Comparison of ENCODE assay signal across 7 mouse cellular contexts in the genomic region with DNA sequence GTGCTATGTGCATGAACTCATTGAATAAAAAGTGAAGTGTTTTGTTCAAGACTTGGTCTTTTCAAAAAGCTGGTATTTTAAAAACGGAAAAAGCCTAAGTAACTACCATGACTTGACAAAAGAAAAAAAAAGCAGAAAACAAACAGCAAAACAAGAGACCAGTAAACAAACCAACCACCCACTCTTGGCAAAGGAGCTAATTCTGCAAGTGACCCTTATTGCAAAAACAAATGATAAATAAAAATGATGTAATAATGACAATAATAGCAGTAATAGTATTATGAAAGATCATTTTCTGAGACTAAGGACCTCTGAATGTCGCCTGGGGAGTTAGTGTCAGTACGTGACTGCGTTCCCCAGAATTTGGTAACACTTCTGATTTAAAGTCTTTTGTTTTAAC. TPM values are rescaled to one million over a fixed set of nuclear protein-coding genes. Genes with fewer than 3 reads are reported as not detected.
DNase-seq lines count a peak whose midpoint lies in the region; ATAC-seq and TF ChIP-seq lines count a peak whose summit lies in the region.

No protein-coding gene starts in this region.

- peak overlapping the region; percentile 96 for H3K4me3 ChIP-seq in neural tube, embryonic 11.5 days (ENCODE audit: low read depth, low read length)
- H3K4me3 ChIP-seq in forebrain, embryonic 11.5 days (ENCODE audit: low read depth, low read length), result peak overlapping the region; percentile 99
- peak overlapping the region; percentile 96 for H3K4me3 ChIP-seq in limb, embryonic 12.5 days (replicated peaks)
- no peak overlapping the region for H3K4me3 ChIP-seq in olfactory bulb, adult 2 months (ENCODE audit: insufficient read depth, low read depth, low read length)

- H3K4me2 ChIP-seq in neural tube, embryonic 11.5 days (ENCODE audit: low read depth), result peak overlapping the region; percentile 96
- peak overlapping the region; percentile 89; the same call in 1 of the 2 replicates for H3K4me2 ChIP-seq in forebrain, embryonic 11.5 days (ENCODE audit: low read depth, low read length, severe bottlenecking)
- H3K4me2 ChIP-seq in limb, embryonic 12.5 days, result peak overlapping the region; percentile 95

- ATAC-seq in neural tube, embryonic 11.5 days (ENCODE audit: insufficient read depth, low FRiP score, low TSS enrichment), result 0 out of 2 replicates have a peak, but pooled peaks have one; percentile 16
- ATAC-seq in forebrain, embryonic 11.5 days (replicated peaks; ENCODE audit: low FRiP score), result peak; percentile 26
- ATAC-seq in limb, embryonic 12.5 days (ENCODE audit: insufficient number of reproducible peaks, insufficient read depth, low FRiP score, low TSS enrichment, low read depth), result peak; percentile 20; the same call in 1 of the 2 replicates

- no peak for TF ChIP-seq POLR2A in olfactory bulb, adult 2 months (IDR thresholded peaks at IDR 0.05; ENCODE audit: insufficient read depth, low read depth, low read length)

- WGBS in neural tube, embryonic 11.5 days, result 11% methylated on average over 4 of the region's 4 CpGs
- WGBS in forebrain, embryonic 11.5 days, result 4% methylated on average over 4 of the region's 4 CpGs
- 13% methylated on average over 4 of the region's 4 CpGs for WGBS in limb, embryonic 12.5 days
- WGBS in olfactory bulb, adult 2 months, result under 1% methylated on average over 4 of the region's 4 CpGs

- H3K9ac ChIP-seq in neural tube, embryonic 11.5 days (ENCODE audit: low read length), result peak overlapping the region; percentile 99
- peak overlapping the region; percentile 39; the same call in 1 of the 2 replicates for H3K9ac ChIP-seq in forebrain, embryonic 11.5 days (ENCODE audit: low read length)
- peak overlapping the region; percentile 99 for H3K9ac ChIP-seq in limb, embryonic 12.5 days (replicated peaks)

- peaks cover 6% of the 10 kb centered on the region; the same call in 1 of the 2 replicates for H3K4me1 ChIP-seq in neural tube, embryonic 11.5 days (ENCODE audit: control insufficient read depth, insufficient read depth, low read length)
- no peaks in the 10 kb centered on the region for H3K4me1 ChIP-seq in forebrain, embryonic 11.5 days (replicated peaks; ENCODE audit: control insufficient read depth, insufficient read depth, low read length)
- H3K4me1 ChIP-seq in limb, embryonic 12.5 days (replicated peaks), result 0 out of 2 replicates have a peak, but pooled peaks cover 3% of the 10 kb centered on the region
- no peaks in the 10 kb centered on the region for H3K4me1 ChIP-seq in olfactory bulb, adult 2 months (ENCODE audit: control insufficient read depth, insufficient read depth, low read length)

- H3K27me3 ChIP-seq in neural tube, embryonic 11.5 days (ENCODE audit: control insufficient read depth, insufficient read depth, low read length), result no peaks in the 10 kb centered on the region
- H3K27me3 ChIP-seq in forebrain, embryonic 11.5 days (ENCODE audit: control insufficient read depth, insufficient read depth, low read length), result no peaks in the 10 kb centered on the region
- H3K27me3 ChIP-seq in limb, embryonic 12.5 days, result no peaks in the 10 kb centered on the region

- no peaks in the 10 kb centered on the region for H3K36me3 ChIP-seq in neural tube, embryonic 11.5 days (ENCODE audit: control insufficient read depth, insufficient read depth, low read length)
- H3K36me3 ChIP-seq in forebrain, embryonic 11.5 days (ENCODE audit: control insufficient read depth, insufficient read depth, low read length), result no peaks in the 10 kb centered on the region
- peaks cover under 1% of the 10 kb centered on the region; the same call in 1 of the 2 replicates for H3K36me3 ChIP-seq in limb, embryonic 12.5 days

- no peaks in the 10 kb centered on the region for H3K9me3 ChIP-seq in neural tube, embryonic 11.5 days (ENCODE audit: control insufficient read depth, low read length)
- no peaks in the 10 kb centered on the region for H3K9me3 ChIP-seq in forebrain, embryonic 11.5 days (ENCODE audit: control insufficient read depth, low read length)
- no peaks in the 10 kb centered on the region for H3K9me3 ChIP-seq in limb, embryonic 12.5 days

- TF ChIP-seq CTCF in olfactory bulb, adult 2 months (IDR thresholded peaks at IDR 0.05; ENCODE audit: insufficient read depth, low read depth, low read length), result no peak

- H3K27ac ChIP-seq in neural tube, embryonic 11.5 days (ENCODE audit: low read depth, low read length), result no peak overlapping the region
- H3K27ac ChIP-seq in forebrain, embryonic 11.5 days (ENCODE audit: low read depth, low read length), result no peak overlapping the region
- H3K27ac ChIP-seq in limb, embryonic 12.5 days, result peak overlapping the region; percentile 25; the same call in 1 of the 2 replicates
- peak overlapping the region; percentile 75 for H3K27ac ChIP-seq in olfactory bulb, adult 2 months (ENCODE audit: insufficient read depth, low read depth, low read length)

- DNase-seq in neural tube, embryonic 11.5 days (ENCODE audit: low spot score), result no peak
- no peak for DNase-seq in neural tube, embryonic 10.5 days (ENCODE audit: extremely low spot score, low spot score)
- no peak for DNase-seq in forebrain, embryonic 11.5 days (ENCODE audit: low spot score)
- no peak for DNase-seq in retina, postnatal 1 day
- no peak for DNase-seq in adrenal gland, adult 2 months

RNA-seq across cellular contexts. Expression of gene Crebzf, which starts 0.5 kb away (rescaled TPM):
- 40.8 and 45.1 TPM in 2 replicates for polyA plus RNA-seq in neural tube, embryonic 11.5 days (2014; fragmentation: Nextera tagmentation; extraction: Ambion mirVana)
- 43.5 and 47.2 TPM in 2 replicates for polyA plus RNA-seq in forebrain, embryonic 11.5 days (2014; fragmentation: Nextera tagmentation; extraction: Ambion mirVana)
- 59.5 and 59.8 TPM in 2 replicates for polyA plus RNA-seq in limb, embryonic 12.5 days (2016; fragmentation: Nextera tagmentation; extraction: Ambion mirVana)
- polyA plus RNA-seq in olfactory bulb, adult 2 months (2012; ENCODE audit: insufficient read depth, insufficient read length, low replicate concordance, missing spikeins), result not detected in 2 replicates
- 10 to 100 TPM; 57.5 to 66.2 TPM for total RNA-seq in adrenal gland, adult 2 months (2021)
- 104 and 127 TPM in 2 replicates for polyA plus RNA-seq in adrenal gland, adult 2 months (2012; rRNA removed)

RNA-seq across cellular contexts. Expression of gene Tmem126a, which starts 15.0 kb away (rescaled TPM):
- 111 and 118 TPM in 2 replicates for polyA plus RNA-seq in neural tube, embryonic 11.5 days (2014; fragmentation: Nextera tagmentation; extraction: Ambion mirVana)
- 111 and 121 TPM in 2 replicates for polyA plus RNA-seq in forebrain, embryonic 11.5 days (2014; fragmentation: Nextera tagmentation; extraction: Ambion mirVana)
- polyA plus RNA-seq in limb, embryonic 12.5 days (2016; fragmentation: Nextera tagmentation; extraction: Ambion mirVana), result 114 TPM in 2 replicates
- not detected in 2 replicates for polyA plus RNA-seq in olfactory bulb, adult 2 months (2012; ENCODE audit: insufficient read depth, insufficient read length, low replicate concordance, missing spikeins)
- total RNA-seq in adrenal gland, adult 2 months (2021), result 10 to 100 TPM; 56.6 to 73.4 TPM
- polyA plus RNA-seq in adrenal gland, adult 2 months (2012; rRNA removed), result 5.4 and 7.0 TPM in 2 replicates

RNA-seq across cellular contexts. Expression of gene Ccdc89, which starts 15.7 kb away (rescaled TPM):
- polyA plus RNA-seq in neural tube, embryonic 11.5 days (2014; fragmentation: Nextera tagmentation; extraction: Ambion mirVana), result 2.4 and 3.0 TPM in 2 replicates
- polyA plus RNA-seq in forebrain, embryonic 11.5 days (2014; fragmentation: Nextera tagmentation; extraction: Ambion mirVana), result 2.4 and 3.2 TPM in 2 replicates
- polyA plus RNA-seq in limb, embryonic 12.5 days (2016; fragmentation: Nextera tagmentation; extraction: Ambion mirVana), result 2.4 and 2.8 TPM in 2 replicates
- polyA plus RNA-seq in olfactory bulb, adult 2 months (2012; ENCODE audit: insufficient read depth, insufficient read length, low replicate concordance, missing spikeins), result not detected in 2 replicates
- under 1 TPM; 0.14 to 0.76 TPM for total RNA-seq in adrenal gland, adult 2 months (2021)
- 0.06 TPM in 1 of 2 replicates, not detected in the other for polyA plus RNA-seq in adrenal gland, adult 2 months (2012; rRNA removed)

RNA-seq across cellular contexts. Expression of gene Tmem126b, which starts 33.7 kb away (rescaled TPM):
- polyA plus RNA-seq in neural tube, embryonic 11.5 days (2014; fragmentation: Nextera tagmentation; extraction: Ambion mirVana), result 41.8 and 43.3 TPM in 2 replicates
- polyA plus RNA-seq in forebrain, embryonic 11.5 days (2014; fragmentation: Nextera tagmentation; extraction: Ambion mirVana), result 36.6 and 38.4 TPM in 2 replicates
- 37.1 and 39.4 TPM in 2 replicates for polyA plus RNA-seq in limb, embryonic 12.5 days (2016; fragmentation: Nextera tagmentation; extraction: Ambion mirVana)
- polyA plus RNA-seq in olfactory bulb, adult 2 months (2012; ENCODE audit: insufficient read depth, insufficient read length, low replicate concordance, missing spikeins), result not detected in 2 replicates
- total RNA-seq in adrenal gland, adult 2 months (2021), result 10 to 100 TPM; 19.3 to 25.7 TPM
- 3.2 and 3.5 TPM in 2 replicates for polyA plus RNA-seq in adrenal gland, adult 2 months (2012; rRNA removed)

RNA-seq across cellular contexts. Expression of gene Dlg2, which starts 34.4 kb away (rescaled TPM):
- 5.1 and 6.2 TPM in 2 replicates for polyA plus RNA-seq in neural tube, embryonic 11.5 days (2014; fragmentation: Nextera tagmentation; extraction: Ambion mirVana)
- polyA plus RNA-seq in forebrain, embryonic 11.5 days (2014; fragmentation: Nextera tagmentation; extraction: Ambion mirVana), result 3.0 TPM in 2 replicates
- polyA plus RNA-seq in limb, embryonic 12.5 days (2016; fragmentation: Nextera tagmentation; extraction: Ambion mirVana), result 2.3 and 2.7 TPM in 2 replicates
- polyA plus RNA-seq in olfactory bulb, adult 2 months (2012; ENCODE audit: insufficient read depth, insufficient read length, low replicate concordance, missing spikeins), result 391 TPM in 1 of 2 replicates, not detected in the other
- total RNA-seq in adrenal gland, adult 2 months (2021), result 10 to 100 TPM; 84.3 to 91.7 TPM
- 15.3 and 23.8 TPM in 2 replicates for polyA plus RNA-seq in adrenal gland, adult 2 months (2012; rRNA removed)

Comparison
In these comparisons a context has a peak if more than half of its experiments do, and no peak if none do; other contexts are left out.
1. H3K27ac ChIP-seq: peak in limb, embryonic 12.5 days (single experiment) and olfactory bulb, adult 2 months (single experiment); none in neural tube, embryonic 11.5 days (single experiment) and forebrain, embryonic 11.5 days (single experiment).
2. H3K9ac ChIP-seq: peak in every context shown above with its lines; median percentile 99 in neural tube, embryonic 11.5 days; 99 in limb, embryonic 12.5 days; 39 in forebrain, embryonic 11.5 days.
3. Peak in every context shown above with its lines, with median percentiles within 50 percentile points of each other: ATAC-seq and H3K4me2 ChIP-seq.